Mouse (Mus musculus) liver, embryonic 12.5 days (tissue): ENCODE measurements around the gene Gsn. TPM values are rescaled to one million over a fixed set of nuclear protein-coding genes. Genes with fewer than 3 reads are reported as not detected.
A peak's percentile ranks its signal among the peaks of the same experiment; 100 is the strongest.

ENCODE experiments used
- ATAC-seq: fragments of 200-750 bp; cut with Nextera tagmentation; 2 replicates; pipeline ENCODE4 v1.8.0; 2017; ENCODE audit warnings: moderate number of reproducible peaks, mild to moderate bottlenecking, moderate library complexity
- H3K27ac ChIP-seq: fragments of 300-500 bp; sonication (generic); 2 replicates; pipeline ENCODE4 v1.5.1; 2016; ENCODE audit warnings: mild to moderate bottlenecking
- H3K27me3 ChIP-seq: fragments of 300-500 bp; sonication (generic); replicated peaks from 2 replicates; pipeline ENCODE4 v1.6.1; 2016; ENCODE audit warnings: mild to moderate bottlenecking, moderate library complexity
- H3K36me3 ChIP-seq: fragments of 300-500 bp; sonication (generic); 2 replicates; pipeline ENCODE4 v1.6.1; 2016; ENCODE audit warnings: mild to moderate bottlenecking, moderate library complexity
- H3K4me1 ChIP-seq: fragments of 300-500 bp; sonication (generic); 2 replicates; pipeline ENCODE4 v1.6.1; 2016
- H3K4me2 ChIP-seq: fragments of 300-500 bp; sonication (generic); 2 replicates; pipeline ENCODE4 v1.6.1; 2016; ENCODE audit warnings: mild to moderate bottlenecking, moderate library complexity
- H3K4me3 ChIP-seq: fragments of 300-500 bp; sonication (generic); 2 replicates; pipeline ENCODE4 v1.5.1; 2016; ENCODE audit warnings: mild to moderate bottlenecking, moderate library complexity
- H3K9ac ChIP-seq: fragments of 300-500 bp; sonication (generic); 2 replicates; pipeline ENCODE4 v1.6.1; 2016; ENCODE audit warnings: mild to moderate bottlenecking, moderate library complexity
- H3K9me3 ChIP-seq: fragments of 300-500 bp; sonication (generic); replicated peaks from 2 replicates; pipeline ENCODE4 v1.6.1; 2016; ENCODE audit warnings: mild to moderate bottlenecking, moderate library complexity
- WGBS: fragments of 180-500 bp; shearing (Covaris S2); methylation state at CpG from one replicate; pipeline ENCODE4 v1.1.7; 2016; ENCODE audit not compliant: insufficient replicate concordance; 5-methylcytosine and 5-hydroxymethylcytosine counted together
- polyA plus RNA-seq: library from polyadenylated mRNA; unstranded; fragments of >200 nt; fragmentation: Nextera tagmentation; extraction: Ambion mirVana; gene quantifications from 2 replicates; pipeline ENCODE4 v1.2.1, GENCODE M21; 2016

Gsn gene
- polyA plus RNA-seq, 1 experiment from 2014 or later = 80.4 TPM

DNA sequence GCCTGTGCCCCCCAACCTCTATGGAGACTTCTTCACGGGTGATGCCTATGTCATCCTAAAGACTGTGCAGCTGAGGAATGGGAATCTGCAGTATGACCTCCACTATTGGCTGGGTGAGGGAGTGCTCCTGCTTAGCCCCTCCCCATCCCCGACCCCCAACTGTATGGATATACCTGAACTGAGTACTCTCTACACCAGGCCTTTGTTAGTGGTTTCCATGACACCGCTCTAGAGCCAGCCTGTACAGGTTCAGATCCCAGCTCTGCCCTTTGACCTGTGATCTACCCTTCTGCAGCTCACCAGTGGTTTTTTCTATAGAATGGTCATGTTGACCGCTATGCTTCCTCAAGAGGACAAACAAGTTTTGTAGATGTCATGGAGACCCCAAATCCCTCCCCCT, 27.8 kb downstream of the Gsn start:
- H3K36me3 ChIP-seq = no peaks in the 10 kb centered on the region
- H3K4me3 ChIP-seq = no peak overlapping the region
- 79% methylated on average over 4 of the region's 4 CpGs for WGBS
- no peak overlapping the region for H3K9ac ChIP-seq
- ATAC-seq = peak; percentile 46
- H3K4me1 ChIP-seq = peaks cover 26% of the 10 kb centered on the region
- H3K4me2 ChIP-seq = peak overlapping the region; percentile 59; the same call in 1 of the 2 replicates
- peaks cover 60% of the 10 kb centered on the region for H3K27me3 ChIP-seq
- no peak overlapping the region for H3K27ac ChIP-seq
- no peaks in the 10 kb centered on the region for H3K9me3 ChIP-seq

DNA sequence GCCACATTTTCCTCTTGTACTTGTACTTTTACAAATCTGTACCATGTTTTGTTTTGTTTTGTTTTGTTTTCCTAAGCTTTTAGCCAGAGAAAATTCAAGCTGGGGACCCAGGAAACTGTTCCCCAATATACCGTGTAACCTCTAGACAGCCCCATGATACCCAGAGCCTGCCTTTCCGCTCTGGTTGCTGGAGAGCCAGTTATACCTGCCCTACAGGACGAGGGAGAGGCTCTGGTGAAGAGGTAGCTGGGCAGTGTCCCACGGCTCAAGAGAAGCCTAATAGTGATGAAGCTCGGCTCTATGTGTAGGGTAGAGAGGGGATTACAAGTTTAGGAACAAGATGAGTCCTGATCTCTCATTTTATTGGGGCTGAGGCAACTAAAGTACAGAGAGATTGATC, 29.0 kb downstream of the Gsn start:
- peaks cover 26% of the 10 kb centered on the region for H3K4me1 ChIP-seq
- H3K27me3 ChIP-seq = peaks cover 56% of the 10 kb centered on the region
- no peaks in the 10 kb centered on the region for H3K9me3 ChIP-seq
- H3K36me3 ChIP-seq = no peaks in the 10 kb centered on the region
- WGBS = 59% methylated on average over 5 of the region's 5 CpGs
- no peak for ATAC-seq
- H3K9ac ChIP-seq = no peak overlapping the region
- no peak overlapping the region for H3K4me2 ChIP-seq
- H3K4me3 ChIP-seq = no peak overlapping the region
- no peak overlapping the region for H3K27ac ChIP-seq

DNA sequence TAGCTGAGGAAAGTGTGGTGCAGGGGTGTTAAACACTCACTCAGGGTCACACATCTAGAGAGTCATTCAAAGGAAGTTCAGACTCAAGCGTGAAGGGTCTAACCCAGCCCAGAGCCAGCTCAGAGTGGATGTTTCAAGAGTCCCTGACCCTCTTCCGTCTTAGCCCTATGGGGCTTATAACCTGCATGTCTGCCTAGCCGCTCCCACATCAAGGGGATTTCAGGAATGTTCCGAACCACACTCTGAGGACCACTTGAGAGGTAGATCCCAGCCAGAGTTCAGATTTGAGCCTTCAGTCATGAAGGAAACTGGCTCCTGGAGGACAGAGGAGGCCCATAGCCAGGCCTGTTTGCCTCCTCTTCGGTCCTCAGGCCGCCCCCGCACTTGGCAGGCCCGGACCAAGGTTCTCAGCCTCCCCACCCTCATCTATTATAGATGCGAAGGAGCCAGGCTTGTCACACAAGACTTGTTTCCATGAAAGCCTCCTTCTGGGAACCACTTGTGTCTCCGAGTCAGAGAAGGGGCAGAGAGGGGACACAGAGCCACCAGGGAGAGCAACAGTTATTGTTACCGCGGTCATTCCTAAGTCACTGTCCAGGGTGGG, 30.9 kb downstream of the Gsn start:
- WGBS = 80% methylated on average over 12 of the region's 12 CpGs
- H3K27me3 ChIP-seq = peaks cover 37% of the 10 kb centered on the region
- no peaks in the 10 kb centered on the region for H3K9me3 ChIP-seq
- no peak overlapping the region for H3K9ac ChIP-seq
- peaks cover 8% of the 10 kb centered on the region; the same call in 1 of the 2 replicates for H3K36me3 ChIP-seq
- H3K4me1 ChIP-seq = peaks cover 19% of the 10 kb centered on the region
- H3K27ac ChIP-seq = no peak overlapping the region
- ATAC-seq = no peak
- no peak overlapping the region for H3K4me2 ChIP-seq
- no peak overlapping the region for H3K4me3 ChIP-seq

DNA sequence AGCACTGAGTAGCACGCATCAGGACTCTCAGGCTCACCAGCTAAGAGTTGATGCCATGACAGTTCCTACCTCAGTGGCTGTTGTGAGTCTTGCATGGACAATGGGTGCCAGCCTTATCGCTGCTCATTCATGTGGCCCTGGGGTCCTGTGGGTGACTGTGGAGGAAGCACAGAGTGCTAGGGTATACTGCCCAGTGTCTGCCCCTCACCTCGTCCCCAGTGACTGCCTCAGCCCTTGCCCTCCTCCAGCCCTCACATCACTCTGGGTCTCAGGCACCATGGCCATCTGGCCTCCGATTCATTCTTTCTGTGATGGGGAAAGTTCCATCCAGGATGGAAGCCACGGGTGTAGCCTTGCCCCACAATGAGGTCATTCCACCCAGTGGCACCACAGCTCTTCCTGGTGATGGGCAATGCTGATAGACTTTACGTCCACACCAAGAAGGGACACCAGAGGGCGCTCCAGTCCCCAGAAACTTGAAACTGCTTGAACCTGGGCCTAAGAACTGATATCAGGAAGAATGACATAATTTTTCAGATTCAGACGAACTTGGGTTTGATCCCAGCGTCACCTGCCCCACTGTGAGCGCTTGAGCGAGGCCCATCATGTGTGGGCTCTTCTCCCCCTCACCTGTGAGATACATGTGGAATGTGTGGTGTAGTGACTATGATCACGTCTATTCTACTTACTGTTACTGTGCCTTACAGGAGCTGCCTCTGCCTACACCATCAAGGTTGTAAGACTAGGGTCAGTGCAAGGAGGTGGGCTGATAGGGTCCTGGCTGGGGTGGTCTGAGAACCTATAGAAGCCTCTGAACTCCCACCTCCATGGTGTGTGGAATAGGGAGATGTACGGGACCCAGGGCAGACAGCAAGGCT, 32.8 kb downstream of the Gsn start:
- no peak for ATAC-seq
- H3K4me3 ChIP-seq = no peak overlapping the region
- H3K27me3 ChIP-seq = peaks cover 18% of the 10 kb centered on the region
- WGBS = 32% methylated on average over 13 of the region's 13 CpGs
- no peak overlapping the region for H3K27ac ChIP-seq
- H3K4me1 ChIP-seq = peaks cover 5% of the 10 kb centered on the region; the same call in 1 of the 2 replicates
- H3K9me3 ChIP-seq = no peaks in the 10 kb centered on the region
- H3K9ac ChIP-seq = no peak overlapping the region
- no peak overlapping the region for H3K4me2 ChIP-seq
- H3K36me3 ChIP-seq = peaks cover 8% of the 10 kb centered on the region

DNA sequence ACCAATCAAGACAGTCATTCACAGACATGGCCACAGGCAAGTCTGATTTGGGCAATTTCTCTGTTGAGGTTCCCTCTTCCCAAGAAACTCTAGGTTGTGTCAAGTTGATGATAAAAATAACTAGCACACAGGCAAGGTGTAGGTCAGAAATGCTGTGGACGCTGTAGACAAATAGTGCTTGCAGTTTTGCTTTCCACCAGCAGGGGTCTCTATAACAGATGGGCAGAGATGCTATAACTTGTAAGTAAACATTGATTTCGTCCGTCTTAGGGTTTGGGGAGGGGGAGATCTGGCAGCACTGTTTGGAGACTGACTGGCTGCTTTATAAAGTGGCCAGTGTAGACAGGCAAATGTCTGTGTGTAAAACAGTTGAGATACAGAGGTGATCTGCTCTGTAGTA, 35.7 kb downstream of the Gsn start:
- Histone ChIP-seq H3K4me3 (no peak overlapping the region), H3K9me3 (no peaks in the 10 kb centered on the region), H3K27me3 (peaks cover 8% of the 10 kb centered on the region; the same call in 1 of the 2 replicates), H3K9ac (no peak overlapping the region), H3K36me3 (peaks cover 9% of the 10 kb centered on the region), H3K27ac (no peak overlapping the region), H3K4me2 (no peak overlapping the region), H3K4me1 (peaks cover 5% of the 10 kb centered on the region; the same call in 1 of the 2 replicates)
- 17% methylated on average over 3 of the region's 3 CpGs for WGBS
- ATAC-seq = no peak

DNA sequence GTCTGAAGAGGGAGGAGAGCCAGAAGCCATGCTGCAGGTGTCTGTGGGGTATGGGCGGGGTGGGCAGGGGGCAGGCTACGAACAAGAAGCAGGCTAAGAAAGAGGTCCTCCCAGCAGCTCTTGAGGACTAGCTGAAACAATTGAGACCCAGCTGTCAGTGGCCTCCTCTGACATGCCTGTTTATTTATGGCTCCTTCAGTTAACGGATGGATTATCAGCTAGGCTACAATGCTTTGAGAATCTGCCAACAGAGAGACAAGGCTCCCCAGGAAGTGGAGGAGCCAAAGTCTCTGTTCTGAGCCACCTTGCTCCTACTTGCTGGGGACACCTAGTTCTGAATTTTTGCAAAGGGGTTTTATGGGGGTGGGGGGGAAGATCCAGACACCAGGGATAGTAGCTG, 36.5 kb downstream of the Gsn start:
- ATAC-seq = no peak
- no peak overlapping the region for H3K27ac ChIP-seq

DNA sequence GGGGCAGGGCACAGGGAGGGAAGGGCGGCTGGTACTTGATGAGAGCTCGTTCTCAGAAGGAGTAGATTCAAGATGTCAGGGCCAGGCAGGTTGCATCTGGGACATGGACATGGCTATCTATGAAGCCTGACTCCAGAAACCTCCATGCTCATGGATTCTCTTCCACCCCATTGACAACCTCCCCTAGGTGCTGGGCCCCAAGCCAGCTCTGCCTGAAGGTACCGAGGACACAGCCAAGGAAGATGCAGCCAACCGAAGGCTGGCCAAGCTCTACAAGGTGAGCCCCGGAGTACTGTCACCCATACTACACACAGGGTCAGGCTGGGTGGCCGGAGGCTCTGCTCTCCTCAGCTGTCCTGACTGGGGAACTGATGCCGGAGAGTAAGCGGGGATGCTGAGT, 37.1 kb downstream of the Gsn start:
- ATAC-seq = no peak
- Histone ChIP-seq H3K4me2 (no peak overlapping the region), H3K9ac (no peak overlapping the region), H3K4me3 (no peak overlapping the region), H3K27me3 (peaks cover 15% of the 10 kb centered on the region; the same call in 1 of the 2 replicates), H3K36me3 (peaks cover 11% of the 10 kb centered on the region), H3K9me3 (no peaks in the 10 kb centered on the region), H3K4me1 (peaks cover 5% of the 10 kb centered on the region), H3K27ac (no peak overlapping the region)
- WGBS = 77% methylated on average over 8 of the region's 8 CpGs

More for the DNA sequence above, 36.5 kb downstream of the Gsn start:
- Histone ChIP-seq H3K36me3 (peaks cover 11% of the 10 kb centered on the region), H3K9me3 (no peaks in the 10 kb centered on the region), H3K4me3 (no peak overlapping the region), H3K4me1 (peaks cover 5% of the 10 kb centered on the region; the same call in 1 of the 2 replicates), H3K4me2 (no peak overlapping the region), H3K27me3 (peaks cover 15% of the 10 kb centered on the region; the same call in 1 of the 2 replicates), H3K9ac (no peak overlapping the region)
- WGBS = 46% methylated on average over 3 of the region's 3 CpGs

DNA sequence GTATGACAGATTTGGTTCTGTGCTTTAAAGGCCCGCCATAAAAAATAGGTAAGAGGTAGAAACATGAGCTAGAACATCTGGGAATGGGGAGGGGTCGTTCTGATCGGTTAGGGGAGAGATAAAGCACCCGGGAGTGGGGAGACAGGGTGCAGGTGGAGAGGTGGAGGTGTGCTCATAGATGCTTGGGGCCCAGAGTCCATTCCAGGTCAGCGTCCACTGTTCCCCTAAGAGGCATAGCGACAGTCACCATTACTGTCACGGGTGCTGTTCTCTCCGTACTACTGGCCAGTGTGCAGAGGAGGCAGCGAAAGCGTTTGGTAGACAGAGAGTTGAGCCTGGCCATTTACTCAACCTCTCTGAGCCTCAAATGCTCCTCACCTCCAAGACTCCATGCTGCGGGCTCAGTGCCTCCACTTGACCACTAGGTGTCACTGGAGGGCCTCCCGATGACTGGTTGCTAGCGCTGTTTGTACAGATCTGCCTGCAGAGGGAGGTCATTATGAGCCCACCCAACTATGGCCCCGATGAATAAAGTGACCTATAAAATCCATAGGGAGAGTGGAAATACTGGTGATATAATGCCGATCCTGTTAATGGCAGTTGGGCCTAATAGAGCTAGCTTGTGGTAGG, 41.6 kb downstream of the Gsn start:
- Histone ChIP-seq H3K4me1 (peaks cover 11% of the 10 kb centered on the region), H3K4me2 (no peak overlapping the region), H3K4me3 (no peak overlapping the region), H3K9me3 (no peaks in the 10 kb centered on the region), H3K27me3 (peaks cover 15% of the 10 kb centered on the region; the same call in 1 of the 2 replicates), H3K9ac (no peak overlapping the region), H3K36me3 (peaks cover 3% of the 10 kb centered on the region; the same call in 1 of the 2 replicates), H3K27ac (no peak overlapping the region)
- WGBS = 15% methylated on average over 15 of the region's 15 CpGs
- peak; percentile 64 for ATAC-seq

DNA sequence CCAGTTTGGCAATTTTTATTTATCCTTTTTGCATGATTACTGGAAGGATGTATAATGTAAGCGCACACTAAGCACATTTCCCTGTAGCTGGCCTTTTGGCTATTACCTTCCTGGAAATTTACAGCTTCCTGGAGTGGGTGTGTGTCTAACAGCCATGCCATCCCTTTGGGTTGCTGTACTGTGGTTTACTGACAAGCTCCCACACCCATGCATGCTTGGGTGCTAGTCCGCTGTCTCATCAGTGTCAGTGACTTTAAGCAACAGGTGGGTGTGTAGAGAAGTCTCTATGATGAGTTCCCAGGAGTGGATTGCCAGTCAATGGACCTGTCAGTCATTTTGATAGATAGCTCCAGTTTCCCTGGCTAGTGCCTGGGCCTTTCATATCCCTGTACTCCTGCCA, 43.3 kb downstream of the Gsn start:
- no peak overlapping the region for H3K27ac ChIP-seq
- ATAC-seq = peak; percentile 52
- peaks cover 6% of the 10 kb centered on the region; the same call in 1 of the 2 replicates for H3K36me3 ChIP-seq
- WGBS = 50% methylated on average over 2 of the region's 2 CpGs
- H3K27me3 ChIP-seq = peaks cover 20% of the 10 kb centered on the region; the same call in 1 of the 2 replicates
- no peak overlapping the region for H3K4me3 ChIP-seq
- H3K4me1 ChIP-seq = peaks cover 11% of the 10 kb centered on the region
- H3K9ac ChIP-seq = no peak overlapping the region
- no peak overlapping the region for H3K4me2 ChIP-seq
- no peaks in the 10 kb centered on the region for H3K9me3 ChIP-seq

DNA sequence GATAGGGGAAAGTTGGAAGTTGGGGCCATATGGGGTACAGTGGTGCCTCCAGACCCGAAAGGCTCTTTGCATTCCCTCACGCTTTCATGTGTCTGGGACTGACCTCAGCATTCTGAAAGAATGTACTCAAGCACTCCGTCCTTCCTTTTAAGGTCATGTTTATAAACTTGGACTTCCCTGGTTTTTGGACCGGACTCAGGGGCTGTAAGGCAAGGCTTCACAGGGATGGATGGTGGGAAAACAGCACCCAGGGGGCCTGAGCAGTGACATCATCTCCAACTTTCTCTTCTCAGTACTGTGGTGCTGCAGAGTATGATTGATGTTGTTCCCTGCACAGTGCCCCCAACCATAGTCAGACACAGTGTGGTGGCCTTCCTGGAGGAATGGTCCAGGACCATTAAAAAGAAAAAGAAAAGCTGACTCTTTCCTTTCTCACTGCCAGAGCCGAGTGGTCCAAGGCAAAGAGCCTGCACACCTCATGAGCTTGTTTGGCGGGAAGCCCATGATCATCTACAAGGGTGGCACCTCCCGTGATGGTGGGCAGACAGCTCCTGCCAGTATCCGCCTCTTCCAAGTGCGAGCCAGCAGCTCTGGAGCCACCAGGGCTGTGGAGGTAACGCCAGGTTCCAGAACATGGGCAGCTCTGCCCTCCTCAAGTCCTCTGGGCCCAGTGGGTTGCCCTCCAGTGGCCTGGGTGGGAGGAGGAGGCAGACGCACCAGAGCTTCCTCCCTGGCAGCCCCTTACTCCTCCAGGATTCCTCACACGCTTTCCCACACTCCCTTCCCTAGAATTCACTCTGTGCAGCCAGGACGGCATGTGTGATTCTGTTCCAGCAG, 46.1 kb downstream of the Gsn start:
- H3K9ac ChIP-seq = no peak overlapping the region
- ATAC-seq = no peak
- H3K27ac ChIP-seq = 0 out of 2 replicates have a peak overlapping the region, but pooled peaks have one; percentile 3
- H3K27me3 ChIP-seq = peaks cover 9% of the 10 kb centered on the region; the same call in 1 of the 2 replicates
- H3K4me1 ChIP-seq = peaks cover 11% of the 10 kb centered on the region
- 68% methylated on average over 13 of the region's 13 CpGs for WGBS
- H3K36me3 ChIP-seq = peaks cover 3% of the 10 kb centered on the region; the same call in 1 of the 2 replicates
- H3K4me2 ChIP-seq = no peak overlapping the region
- no peaks in the 10 kb centered on the region for H3K9me3 ChIP-seq
- H3K4me3 ChIP-seq = no peak overlapping the region

DNA sequence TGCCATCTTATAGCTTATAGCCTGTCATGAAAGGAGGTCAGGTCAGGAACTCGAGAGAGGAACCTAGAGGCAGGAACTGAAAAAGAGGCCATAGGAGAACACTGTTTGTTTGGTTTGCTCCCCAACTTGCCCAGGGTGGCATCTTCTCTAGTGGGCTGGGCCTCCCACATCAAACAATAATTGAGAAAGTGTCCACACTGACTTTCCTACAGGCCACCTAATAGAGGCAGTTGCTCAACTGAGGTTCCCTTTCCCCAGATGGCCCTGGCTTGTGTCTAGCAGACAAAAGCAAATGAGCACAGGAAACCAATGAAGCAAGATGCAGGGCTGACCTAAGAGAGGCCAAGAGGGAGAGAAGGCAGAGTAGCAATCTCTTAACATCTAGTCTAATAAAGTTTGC, 52.0 kb downstream of the Gsn start:
- ATAC-seq = no peak
- Histone ChIP-seq H3K36me3 (peaks cover 19% of the 10 kb centered on the region), H3K4me2 (no peak overlapping the region), H3K4me1 (peaks cover 13% of the 10 kb centered on the region), H3K9me3 (no peaks in the 10 kb centered on the region), H3K27me3 (peaks cover 6% of the 10 kb centered on the region; the same call in 1 of the 2 replicates), H3K4me3 (no peak overlapping the region), H3K27ac (no peak overlapping the region), H3K9ac (no peak overlapping the region)
- WGBS = 40% methylated on average over 1 of the region's 1 CpGs
